Comparison of ENCODE assay signal across 8 mouse cellular contexts in genomic region chr9:85325201-85325868, GRCm38 (mm10). TPM values are rescaled to one million over a fixed set of nuclear protein-coding genes. Genes with fewer than 3 reads are reported as not detected.
DNase-seq lines count a peak whose midpoint lies in the region; ATAC-seq and TF ChIP-seq lines count a peak whose summit lies in the region.

No protein-coding gene starts in this region.

- H3K27me3 ChIP-seq in limb, embryonic 12.5 days: peaks cover 39% of the 10 kb centered on the region
- H3K27me3 ChIP-seq in neural tube, embryonic 12.5 days (replicated peaks): peaks cover 13% of the 10 kb centered on the region

- no peak overlapping the region for H3K27ac ChIP-seq in limb, embryonic 12.5 days
- H3K27ac ChIP-seq in neural tube, embryonic 12.5 days: no peak overlapping the region

- no peak for DNase-seq in lung, adult 2 months
- no peak for DNase-seq in lung, postnatal 25 days (ENCODE audit: low spot score)
- peak; percentile 17 to 64 for DNase-seq in heart, adult 18-20 months
- DNase-seq in left cerebral cortex, postnatal 10 days (ENCODE audit: extremely low spot score in 1 of 2, low spot score in 2 of 2): no peak
- no peak for DNase-seq in cerebellum, adult 9-10 months
- no peak for DNase-seq in urinary bladder, postnatal 4 days (ENCODE audit: low spot score in 2 of 2)

- TF ChIP-seq CTCF in lung, adult 2 months (IDR thresholded peaks at IDR 0.05; ENCODE audit: insufficient read depth, low read length): no peak

- WGBS in lung, adult 2 months: 25% methylated on average over 17 of the region's 17 CpGs
- WGBS in limb, embryonic 12.5 days: 30% methylated on average over 17 of the region's 17 CpGs
- 38% methylated on average over 17 of the region's 17 CpGs for WGBS in neural tube, embryonic 12.5 days

- H3K9me3 ChIP-seq in limb, embryonic 12.5 days: no peaks in the 10 kb centered on the region
- H3K9me3 ChIP-seq in neural tube, embryonic 12.5 days: no peaks in the 10 kb centered on the region

- peak overlapping the region; percentile 58 for H3K4me3 ChIP-seq in lung, adult 2 months (replicated peaks; ENCODE audit: extremely low read depth, low read depth, low read length)
- peak overlapping the region; percentile 68 for H3K4me3 ChIP-seq in limb, embryonic 12.5 days (replicated peaks)
- peak overlapping the region; percentile 73 for H3K4me3 ChIP-seq in neural tube, embryonic 12.5 days

- no peak overlapping the region for H3K9ac ChIP-seq in limb, embryonic 12.5 days (replicated peaks)
- no peak overlapping the region for H3K9ac ChIP-seq in neural tube, embryonic 12.5 days

- intact Hi-C loops in left cerebral cortex, postnatal 10 days (cut with DNase I): loop anchor here (5.0 to 10.0 kb wide), 4 partner anchors 359 to 1368 kb away; no protein-coding TSS in a partner anchor

- peaks cover 3% of the 10 kb centered on the region; the same call in 1 of the 2 replicates for H3K4me1 ChIP-seq in lung, adult 2 months (ENCODE audit: control insufficient read depth, insufficient read depth, low read length)
- no peaks in the 10 kb centered on the region; the same call in 1 of the 2 replicates for H3K4me1 ChIP-seq in limb, embryonic 12.5 days (replicated peaks)
- H3K4me1 ChIP-seq in neural tube, embryonic 12.5 days: peaks cover 8% of the 10 kb centered on the region; the same call in 1 of the 2 replicates

- no peaks in the 10 kb centered on the region for H3K36me3 ChIP-seq in limb, embryonic 12.5 days
- H3K36me3 ChIP-seq in neural tube, embryonic 12.5 days: no peaks in the 10 kb centered on the region

- peak overlapping the region; percentile 89 for H3K4me2 ChIP-seq in limb, embryonic 12.5 days
- peak overlapping the region; percentile 95 for H3K4me2 ChIP-seq in neural tube, embryonic 12.5 days (replicated peaks)

- TF ChIP-seq POLR2A in lung, adult 2 months (IDR thresholded peaks at IDR 0.05; ENCODE audit: borderline replicate concordance, extremely low read depth, low read depth, low read length): no peak

- no peak for ATAC-seq in limb, embryonic 12.5 days (ENCODE audit: insufficient number of reproducible peaks, insufficient read depth, low FRiP score, low TSS enrichment, low read depth)
- no peak for ATAC-seq in neural tube, embryonic 12.5 days (ENCODE audit: low FRiP score, low read depth)

RNA-seq across cellular contexts. Expression of gene Tent5a, which starts 1.8 kb away (rescaled TPM):
- polyA plus RNA-seq in lung, adult 2 months (2012; rRNA removed): 4.3 and 4.4 TPM in 2 replicates
- total RNA-seq in heart, adult 18-20 months (2021): 10 to 100 TPM in 1 of 2 experiments, 1 to 10 TPM in 1; 9.8 to 10.6 TPM
- 3.3 and 6.1 TPM in 2 replicates for polyA plus RNA-seq in limb, embryonic 12.5 days (2016; fragmentation: Nextera tagmentation; extraction: Ambion mirVana)
- polyA plus RNA-seq in neural tube, embryonic 12.5 days (2016; fragmentation: Nextera tagmentation; extraction: Ambion mirVana): 6.2 TPM in 2 replicates
- total RNA-seq in left cerebral cortex, postnatal 10 days (2021): 1 to 10 TPM; 2.3 to 2.6 TPM

RNA-seq across cellular contexts. Expression of gene Gm11114, which starts 12.8 kb away (rescaled TPM):
- not detected in 2 replicates for polyA plus RNA-seq in lung, adult 2 months (2012; rRNA removed)
- total RNA-seq in heart, adult 18-20 months (2021): not detected
- polyA plus RNA-seq in limb, embryonic 12.5 days (2016; fragmentation: Nextera tagmentation; extraction: Ambion mirVana): not detected in 2 replicates
- polyA plus RNA-seq in neural tube, embryonic 12.5 days (2016; fragmentation: Nextera tagmentation; extraction: Ambion mirVana): not detected in 2 replicates
- total RNA-seq in left cerebral cortex, postnatal 10 days (2021): not detected

Comparison
In these comparisons a context has a peak if more than half of its experiments do, and no peak if none do; other contexts are left out.
1. DNase-seq: peak in heart, adult 18-20 months (2 of 2); none in lung, adult 2 months (single experiment), lung, postnatal 25 days (single experiment), left cerebral cortex, postnatal 10 days (0 of 2), cerebellum, adult 9-10 months (single experiment) and urinary bladder, postnatal 4 days (0 of 2).
2. Peak in every context shown above with its lines, with median percentiles within 50 percentile points of each other: H3K4me3 ChIP-seq.